Mouse (Mus musculus) heart, embryonic 14.5 days (tissue): ENCODE data around the gene Fcf1. TPM values are rescaled to one million over a fixed set of nuclear protein-coding genes. Genes with fewer than 3 reads are reported as not detected.

Source experiments
- ATAC-seq: fragments of 200-750 bp; cut with Nextera tagmentation; 2 replicates; pipeline ENCODE4 v1.8.0; 2017; ENCODE audit warnings: low read depth, moderate TSS enrichment; ENCODE audit not compliant: insufficient number of reproducible peaks, insufficient read depth, low FRiP score
- H3K27ac ChIP-seq, 2 experiments: fragments of 200-500 bp in 1 of 2; fragments of 300-500 bp in 1 of 2; sonication (generic) in 1 of 2; replicated peaks in 1 of 2; 2 replicates each; pipeline ENCODE4 v1.5.1; 2012 to 2014; ENCODE audit warnings: low read depth in 2 of 2, low read length in 2 of 2, control low read depth in 1 of 2, mild to moderate bottlenecking in 1 of 2, mixed read lengths in 1 of 2; ENCODE audit not compliant: control insufficient read depth in 1 of 2, insufficient read depth in 1 of 2
- H3K27me3 ChIP-seq: fragments of 300-500 bp; sonication (generic); 2 replicates; pipeline ENCODE4 v1.6.1; 2014; ENCODE audit warnings: mild to moderate bottlenecking, low read length, control low read depth; ENCODE audit not compliant: control insufficient read depth, insufficient read depth
- H3K36me3 ChIP-seq: fragments of 300-500 bp; sonication (generic); 2 replicates; pipeline ENCODE4 v1.6.1; 2014; ENCODE audit warnings: mild to moderate bottlenecking, control low read depth, low read length, mixed read lengths; ENCODE audit not compliant: control insufficient read depth, insufficient read depth
- H3K4me1 ChIP-seq, 2 experiments: fragments of 200-500 bp in 1 of 2; fragments of 300-500 bp in 1 of 2; sonication (generic) in 1 of 2; 2 replicates each; pipeline ENCODE4 v1.6.1; 2012 to 2014; ENCODE audit warnings: low read length in 2 of 2, control low read depth in 1 of 2, mixed read lengths in 1 of 2; ENCODE audit not compliant: control insufficient read depth in 2 of 2, insufficient read depth in 2 of 2
- H3K4me2 ChIP-seq: fragments of 300-500 bp; sonication (generic); 2 replicates; pipeline ENCODE4 v1.6.1; 2014; ENCODE audit warnings: mild to moderate bottlenecking, low read length
- H3K4me3 ChIP-seq, 2 experiments: fragments of 200-500 bp in 1 of 2; fragments of 300-500 bp in 1 of 2; sonication (generic) in 1 of 2; 2 replicates each; pipeline ENCODE4 v1.5.1; 2012 to 2014; ENCODE audit warnings: low read length in 2 of 2, mild to moderate bottlenecking in 2 of 2, control low read depth in 1 of 2, low read depth in 1 of 2, moderate library complexity in 1 of 2; ENCODE audit not compliant: control insufficient read depth in 1 of 2, insufficient read depth in 1 of 2
- H3K9ac ChIP-seq: fragments of 300-500 bp; sonication (generic); 2 replicates; pipeline ENCODE4 v1.6.1; 2014; ENCODE audit warnings: mild to moderate bottlenecking, low read length
- H3K9me3 ChIP-seq: fragments of 300-500 bp; sonication (generic); 2 replicates; pipeline ENCODE4 v1.6.1; 2016; ENCODE audit warnings: low read length, control low read depth; ENCODE audit not compliant: control insufficient read depth
- WGBS: fragments of 180-500 bp; shearing (Covaris S2); extraction: QIAGEN DNeasy Blood & Tissue Kit; methylation state at CpG from one replicate; pipeline ENCODE4 v1.1.7; 2014; 5-methylcytosine and 5-hydroxymethylcytosine counted together
- polyA plus RNA-seq: library from polyadenylated mRNA; unstranded; fragments of >200 nt; fragmentation: Nextera tagmentation; extraction: Ambion mirVana; gene quantifications from 2 replicates; pipeline ENCODE4 v1.2.1, GENCODE M21; 2014

Fcf1 gene
- polyA plus RNA-seq, 1 experiment from 2014 or later, result 91.9 TPM

GRCm38 (mm10) chr12:84948584-84949285 is 22.0 kb upstream of the Fcf1 start:
- Histone ChIP-seq H3K4me1 (peaks cover 9 to 37% of the 10 kb centered on the region in 2 experiments), H3K9ac (no peak overlapping the region), H3K4me3 (no peak overlapping the region), H3K27me3 (no peaks in the 10 kb centered on the region), H3K4me2 (no peak overlapping the region), H3K36me3 (peaks cover 22% of the 10 kb centered on the region), H3K27ac (peak overlapping the region in 1 of 2 experiments; percentile 66; a peak in 2 of 4 replicates), H3K9me3 (no peaks in the 10 kb centered on the region)
- ATAC-seq, result no peak
- 30% methylated on average over 6 of the region's 6 CpGs for WGBS

GRCm38 (mm10) chr12:84950763-84951162 is 19.9 kb upstream of the Fcf1 start:
- Histone ChIP-seq H3K27me3 (no peaks in the 10 kb centered on the region), H3K4me2 (no peak overlapping the region), H3K4me3 (no peak overlapping the region), H3K27ac (no peak overlapping the region), H3K4me1 (peaks cover 3 to 22% of the 10 kb centered on the region in 2 experiments; a peak in 3 of 4 replicates), H3K9me3 (no peaks in the 10 kb centered on the region), H3K9ac (no peak overlapping the region), H3K36me3 (peaks cover 23% of the 10 kb centered on the region)
- WGBS, result 62% methylated on average over 6 of the region's 6 CpGs
- no peak for ATAC-seq

GRCm38 (mm10) chr12:84951531-84951930 is 19.2 kb upstream of the Fcf1 start:
- Histone ChIP-seq H3K9me3 (no peaks in the 10 kb centered on the region), H3K4me1 (peaks cover 3 to 22% of the 10 kb centered on the region in 2 experiments; a peak in 3 of 4 replicates), H3K4me3 (no peak overlapping the region), H3K9ac (no peak overlapping the region), H3K36me3 (peaks cover 20% of the 10 kb centered on the region), H3K27ac (no peak overlapping the region), H3K4me2 (no peak overlapping the region), H3K27me3 (no peaks in the 10 kb centered on the region)
- 66% methylated on average over 8 of the region's 8 CpGs for WGBS
- ATAC-seq, result no peak

GRCm38 (mm10) chr12:84952351-84952750 is 18.3 kb upstream of the Fcf1 start:
- H3K9ac ChIP-seq, result no peak overlapping the region
- H3K4me1 ChIP-seq, result peaks cover 3 to 22% of the 10 kb centered on the region in 2 experiments; a peak in 3 of 4 replicates
- 79% methylated on average over 1 of the region's 1 CpGs for WGBS
- ATAC-seq, result no peak
- H3K36me3 ChIP-seq, result peaks cover 18% of the 10 kb centered on the region
- H3K27me3 ChIP-seq, result no peaks in the 10 kb centered on the region
- H3K27ac ChIP-seq, result no peak overlapping the region
- H3K4me3 ChIP-seq, result no peak overlapping the region
- H3K4me2 ChIP-seq, result no peak overlapping the region
- no peaks in the 10 kb centered on the region for H3K9me3 ChIP-seq

- H3K36me3 ChIP-seq, result peaks cover 14% of the 10 kb centered on the region
- H3K9ac ChIP-seq, result no peak overlapping the region
- 87% methylated on average over 3 of the region's 3 CpGs for WGBS
- no peak overlapping the region for H3K4me3 ChIP-seq
- H3K4me1 ChIP-seq, result peaks cover 0 to 4% of the 10 kb centered on the region in 2 experiments; a peak in 2 of 4 replicates
- no peak overlapping the region for H3K27ac ChIP-seq
- no peaks in the 10 kb centered on the region for H3K9me3 ChIP-seq
- no peaks in the 10 kb centered on the region for H3K27me3 ChIP-seq
- H3K4me2 ChIP-seq, result no peak overlapping the region
- ATAC-seq, result no peak
Measured at GRCm38 (mm10) chr12:84956317-84956716, 14.4 kb upstream of the Fcf1 start.

- peaks cover 4 to 16% of the 10 kb centered on the region in 2 experiments for H3K4me1 ChIP-seq
- H3K36me3 ChIP-seq, result peaks cover 15% of the 10 kb centered on the region
- no peaks in the 10 kb centered on the region for H3K9me3 ChIP-seq
- no peak overlapping the region for H3K27ac ChIP-seq
- no peaks in the 10 kb centered on the region for H3K27me3 ChIP-seq
- 67% methylated on average over 1 of the region's 1 CpGs for WGBS
- ATAC-seq, result no peak
- H3K9ac ChIP-seq, result no peak overlapping the region
- H3K4me3 ChIP-seq, result no peak overlapping the region
- H3K4me2 ChIP-seq, result no peak overlapping the region
Measured at GRCm38 (mm10) chr12:84958794-84959356, 11.8 kb upstream of the Fcf1 start.

- Histone ChIP-seq H3K36me3 (peaks cover 20% of the 10 kb centered on the region), H3K4me2 (peak overlapping the region; percentile 42), H3K4me1 (peaks cover 4 to 16% of the 10 kb centered on the region in 2 experiments), H3K9ac (peak overlapping the region; percentile 47), H3K27ac (peak overlapping the region; percentile 59 to 70), H3K4me3 (no peak overlapping the region), H3K9me3 (no peaks in the 10 kb centered on the region), H3K27me3 (no peaks in the 10 kb centered on the region)
- ATAC-seq, result peak; percentile 68
- 17% methylated on average over 7 of the region's 7 CpGs for WGBS
Measured at GRCm38 (mm10) chr12:84962606-84963005, 8.1 kb upstream of the Fcf1 start.
